Mouse (Mus musculus) limb, embryonic 15.5 days (tissue): ENCODE measurements at regions not wholly inside any gene's neighbourhood (a gene's known extent, or its start where the extent isn't known, plus 50 kb on each side); places are given as distances from the start of the nearest gene placed in this dataset.

ENCODE experiments used
- ATAC-seq: fragments of 200-750 bp; cut with Nextera tagmentation; 2 replicates; pipeline ENCODE4 v1.8.0; 2017; ENCODE audit warnings: low read depth, moderate TSS enrichment; ENCODE audit not compliant: insufficient number of reproducible peaks, low FRiP score, low TSS enrichment
- H3K27ac ChIP-seq: fragments of 300-500 bp; sonication (generic); 2 replicates; pipeline ENCODE4 v1.5.1; 2015; ENCODE audit warnings: moderate library complexity, mild to moderate bottlenecking, inconsistent platforms
- H3K27me3 ChIP-seq: fragments of 300-500 bp; sonication (generic); 2 replicates; pipeline ENCODE4 v1.6.1; 2015; ENCODE audit warnings: inconsistent platforms
- H3K36me3 ChIP-seq: fragments of 300-500 bp; sonication (generic); 2 replicates; pipeline ENCODE4 v1.6.1; 2015; ENCODE audit warnings: inconsistent platforms
- H3K4me1 ChIP-seq: fragments of 300-500 bp; sonication (generic); 2 replicates; pipeline ENCODE4 v1.6.1; 2015; ENCODE audit warnings: inconsistent platforms
- H3K4me2 ChIP-seq: fragments of 300-500 bp; sonication (generic); 2 replicates; pipeline ENCODE4 v1.6.1; 2015; ENCODE audit warnings: mild to moderate bottlenecking, inconsistent platforms
- H3K4me3 ChIP-seq: fragments of 300-500 bp; sonication (generic); 2 replicates; pipeline ENCODE4 v1.5.1; 2015; ENCODE audit warnings: mild to moderate bottlenecking, inconsistent platforms
- H3K9ac ChIP-seq: fragments of 300-500 bp; sonication (generic); 2 replicates; pipeline ENCODE4 v1.6.1; 2015; ENCODE audit warnings: inconsistent platforms
- H3K9me3 ChIP-seq: fragments of 300-500 bp; sonication (generic); 2 replicates; pipeline ENCODE4 v1.6.1; 2016; ENCODE audit warnings: inconsistent platforms
- whole genome bisulfite sequencing: fragments of 180-500 bp; shearing (Covaris S2); methylation state at CpG from one replicate; pipeline ENCODE4 v1.1.7; 2015; 5-methylcytosine and 5-hydroxymethylcytosine counted together

GRCm38 (mm10) chr16:29950136-29950535 lies 114.0 kb upstream of the Hes1 start:
- H3K4me2 ChIP-seq, result no peak overlapping the region
- H3K9ac ChIP-seq, result no peak overlapping the region
- no peak for ATAC-seq
- WGBS, result 8% methylated on average over 9 of the region's 9 CpGs
- no peak overlapping the region for H3K27ac ChIP-seq
- H3K9me3 ChIP-seq, result no peaks in the 10 kb centered on the region
- peaks cover 48% of the 10 kb centered on the region for H3K4me1 ChIP-seq
- no peaks in the 10 kb centered on the region; the same call in 1 of the 2 replicates for H3K27me3 ChIP-seq
- H3K36me3 ChIP-seq, result no peaks in the 10 kb centered on the region
- no peak overlapping the region for H3K4me3 ChIP-seq

GRCm38 (mm10) chr16:29950791-29951190 lies 113.4 kb upstream of the Hes1 start:
- H3K36me3 ChIP-seq, result no peaks in the 10 kb centered on the region
- no peak overlapping the region for H3K27ac ChIP-seq
- ATAC-seq, result no peak
- no peaks in the 10 kb centered on the region for H3K9me3 ChIP-seq
- no peaks in the 10 kb centered on the region; the same call in 1 of the 2 replicates for H3K27me3 ChIP-seq
- H3K4me3 ChIP-seq, result no peak overlapping the region
- H3K9ac ChIP-seq, result no peak overlapping the region
- WGBS, result 79% methylated on average over 4 of the region's 4 CpGs
- H3K4me2 ChIP-seq, result no peak overlapping the region
- peaks cover 41% of the 10 kb centered on the region for H3K4me1 ChIP-seq

GRCm38 (mm10) chr16:29954700-29955099 lies 109.5 kb upstream of the Hes1 start:
- H3K9me3 ChIP-seq, result no peaks in the 10 kb centered on the region
- H3K36me3 ChIP-seq, result no peaks in the 10 kb centered on the region
- 0 out of 2 replicates have a peak overlapping the region, but pooled peaks have one; percentile 24 for H3K27ac ChIP-seq
- H3K4me3 ChIP-seq, result no peak overlapping the region
- no peak for ATAC-seq
- H3K9ac ChIP-seq, result no peak overlapping the region
- H3K27me3 ChIP-seq, result no peaks in the 10 kb centered on the region; the same call in 1 of the 2 replicates
- WGBS, result 47% methylated on average over 10 of the region's 10 CpGs
- H3K4me2 ChIP-seq, result no peak overlapping the region
- peaks cover 22% of the 10 kb centered on the region for H3K4me1 ChIP-seq

GRCm38 (mm10) chr16:29956904-29957303 lies 107.3 kb upstream of the Hes1 start:
- Histone ChIP-seq H3K4me1 (peaks cover 17% of the 10 kb centered on the region), H3K27ac (no peak overlapping the region), H3K9ac (no peak overlapping the region), H3K27me3 (no peaks in the 10 kb centered on the region; the same call in 1 of the 2 replicates), H3K4me3 (no peak overlapping the region), H3K36me3 (no peaks in the 10 kb centered on the region), H3K4me2 (no peak overlapping the region), H3K9me3 (no peaks in the 10 kb centered on the region)
- WGBS, result 63% methylated on average over 7 of the region's 7 CpGs
- no peak for ATAC-seq

- H3K36me3 ChIP-seq, result no peaks in the 10 kb centered on the region
- 46% methylated on average over 12 of the region's 12 CpGs for WGBS
- no peak overlapping the region for H3K4me3 ChIP-seq
- no peak overlapping the region for H3K9ac ChIP-seq
- H3K9me3 ChIP-seq, result no peaks in the 10 kb centered on the region
- no peak for ATAC-seq
- 0 out of 2 replicates have a peak overlapping the region, but pooled peaks have one; percentile 3 for H3K27ac ChIP-seq
- no peaks in the 10 kb centered on the region for H3K27me3 ChIP-seq
- H3K4me2 ChIP-seq, result no peak overlapping the region
- peaks cover 7% of the 10 kb centered on the region; the same call in 1 of the 2 replicates for H3K4me1 ChIP-seq
These were observed 104.1 kb upstream of the Hes1 start for GRCm38 (mm10) chr16:29959939-29960637.

GRCm38 (mm10) chr16:29963284-29963683 lies 100.9 kb upstream of the Hes1 start:
- Histone ChIP-seq H3K4me2 (no peak overlapping the region), H3K4me1 (peaks cover 7% of the 10 kb centered on the region; the same call in 1 of the 2 replicates), H3K27ac (no peak overlapping the region), H3K36me3 (no peaks in the 10 kb centered on the region), H3K27me3 (no peaks in the 10 kb centered on the region), H3K9me3 (no peaks in the 10 kb centered on the region), H3K4me3 (no peak overlapping the region), H3K9ac (no peak overlapping the region)
- ATAC-seq, result no peak
- WGBS, result 47% methylated on average over 4 of the region's 4 CpGs

GRCm38 (mm10) chr16:29964563-29964962 lies 99.6 kb upstream of the Hes1 start:
- Histone ChIP-seq H3K36me3 (no peaks in the 10 kb centered on the region), H3K27me3 (no peaks in the 10 kb centered on the region), H3K4me3 (no peak overlapping the region), H3K4me1 (peaks cover 13% of the 10 kb centered on the region), H3K27ac (no peak overlapping the region), H3K9me3 (no peaks in the 10 kb centered on the region), H3K9ac (no peak overlapping the region), H3K4me2 (no peak overlapping the region)
- ATAC-seq, result no peak
- WGBS, result 90% methylated on average over 8 of the region's 8 CpGs

- 34% methylated on average over 5 of the region's 5 CpGs for WGBS
- no peaks in the 10 kb centered on the region for H3K27me3 ChIP-seq
- no peak overlapping the region for H3K4me3 ChIP-seq
- H3K9ac ChIP-seq, result no peak overlapping the region
- ATAC-seq, result no peak
- H3K9me3 ChIP-seq, result no peaks in the 10 kb centered on the region
- no peak overlapping the region for H3K27ac ChIP-seq
- no peaks in the 10 kb centered on the region for H3K36me3 ChIP-seq
- H3K4me2 ChIP-seq, result no peak overlapping the region
- peaks cover 14% of the 10 kb centered on the region for H3K4me1 ChIP-seq
These were observed 95.4 kb upstream of the Hes1 start for GRCm38 (mm10) chr16:29968743-29969142.

- H3K9me3 ChIP-seq, result no peaks in the 10 kb centered on the region
- WGBS, result 59% methylated on average over 1 of the region's 1 CpGs
- H3K9ac ChIP-seq, result no peak overlapping the region
- H3K27me3 ChIP-seq, result no peaks in the 10 kb centered on the region
- 0 out of 2 replicates have a peak overlapping the region, but pooled peaks have one; percentile 23 for H3K27ac ChIP-seq
- no peak for ATAC-seq
- H3K4me3 ChIP-seq, result no peak overlapping the region
- H3K4me1 ChIP-seq, result peaks cover 24% of the 10 kb centered on the region
- no peak overlapping the region for H3K4me2 ChIP-seq
- H3K36me3 ChIP-seq, result no peaks in the 10 kb centered on the region
These were observed 91.4 kb upstream of the Hes1 start for GRCm38 (mm10) chr16:29972741-29973141.

GRCm38 (mm10) chr16:29973250-29973649 lies 90.9 kb upstream of the Hes1 start:
- H3K9me3 ChIP-seq, result no peaks in the 10 kb centered on the region
- 36% methylated on average over 7 of the region's 7 CpGs for WGBS
- no peaks in the 10 kb centered on the region for H3K27me3 ChIP-seq
- no peak overlapping the region for H3K9ac ChIP-seq
- no peaks in the 10 kb centered on the region for H3K36me3 ChIP-seq
- no peak overlapping the region for H3K4me2 ChIP-seq
- ATAC-seq, result no peak
- H3K27ac ChIP-seq, result peak overlapping the region; percentile 6; the same call in 1 of the 2 replicates
- H3K4me1 ChIP-seq, result peaks cover 29% of the 10 kb centered on the region
- no peak overlapping the region for H3K4me3 ChIP-seq

GRCm38 (mm10) chr16:29975800-29976199 lies 88.4 kb upstream of the Hes1 start:
- H3K27me3 ChIP-seq, result no peaks in the 10 kb centered on the region
- no peak for ATAC-seq
- no peak overlapping the region for H3K9ac ChIP-seq
- no peak overlapping the region for H3K27ac ChIP-seq
- H3K4me3 ChIP-seq, result no peak overlapping the region
- WGBS, result 84% methylated on average over 3 of the region's 3 CpGs
- H3K36me3 ChIP-seq, result no peaks in the 10 kb centered on the region
- H3K4me2 ChIP-seq, result no peak overlapping the region
- no peaks in the 10 kb centered on the region for H3K9me3 ChIP-seq
- peaks cover 26% of the 10 kb centered on the region for H3K4me1 ChIP-seq

- Histone ChIP-seq H3K27me3 (no peaks in the 10 kb centered on the region), H3K9me3 (no peaks in the 10 kb centered on the region), H3K27ac (no peak overlapping the region), H3K9ac (no peak overlapping the region), H3K4me3 (no peak overlapping the region), H3K4me2 (no peak overlapping the region), H3K4me1 (peaks cover 26% of the 10 kb centered on the region), H3K36me3 (no peaks in the 10 kb centered on the region)
- ATAC-seq, result no peak
- 58% methylated on average over 3 of the region's 3 CpGs for WGBS
These were observed 87.2 kb upstream of the Hes1 start for GRCm38 (mm10) chr16:29977011-29977410.
